Mouse (Mus musculus): Measurements from ENCODE around the gene Nhsl1.
"Not testable (repeated sequence)": the region's sequence is repeated elsewhere in the genome, so short reads cannot be mapped to it uniquely, and the experiment has no call there.

Nhsl1 gene

DNA sequence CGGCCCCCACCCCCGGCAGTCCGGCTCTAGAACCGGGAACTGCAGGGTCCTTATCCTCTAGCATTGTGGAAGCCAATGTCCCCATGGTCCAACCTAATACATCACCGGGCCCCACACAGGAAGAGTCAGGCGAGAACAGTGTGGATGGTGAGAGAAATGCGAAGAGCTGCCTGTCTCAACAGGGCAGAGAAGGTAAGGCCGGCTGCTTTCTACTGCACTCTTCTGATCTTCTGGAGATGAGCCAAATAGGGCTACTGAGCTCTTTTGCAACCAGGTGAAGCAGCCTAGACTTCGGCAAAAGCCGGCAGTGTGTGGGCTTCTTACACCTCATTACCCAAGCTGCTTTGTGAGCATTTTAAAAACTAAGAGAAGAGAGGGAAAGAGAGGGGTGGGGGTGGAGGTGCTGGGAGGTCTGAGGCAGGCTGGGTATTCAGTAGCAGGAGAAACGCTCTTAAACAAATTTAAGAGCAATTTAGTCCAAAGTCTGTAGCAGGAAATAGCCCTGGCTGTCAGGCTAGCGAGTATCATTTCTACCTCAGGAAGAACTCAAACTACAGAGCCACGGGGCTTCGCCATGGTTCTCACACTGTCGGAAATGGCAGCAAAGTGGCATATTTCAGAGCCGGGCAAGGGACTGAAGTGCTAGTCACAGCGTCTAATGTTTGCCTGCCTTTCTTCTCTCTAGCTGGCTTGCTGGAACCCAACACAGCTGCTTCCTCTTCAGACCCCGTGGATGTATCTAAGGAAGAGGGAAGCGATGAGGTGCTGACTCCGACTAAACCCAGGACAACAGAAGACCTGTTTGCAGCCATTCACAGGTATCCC lies 208.3 kb downstream of the Nhsl1 start:
- DNase-seq (ENCODE audit: extremely low read depth, low read depth, low spot score): no peak

GRCm38 (mm10) chr10:18527766-18528165 lies 209.0 kb downstream of the Nhsl1 start:
- DNase-seq (ENCODE audit: extremely low read depth, low read depth, low spot score): no peak

DNA sequence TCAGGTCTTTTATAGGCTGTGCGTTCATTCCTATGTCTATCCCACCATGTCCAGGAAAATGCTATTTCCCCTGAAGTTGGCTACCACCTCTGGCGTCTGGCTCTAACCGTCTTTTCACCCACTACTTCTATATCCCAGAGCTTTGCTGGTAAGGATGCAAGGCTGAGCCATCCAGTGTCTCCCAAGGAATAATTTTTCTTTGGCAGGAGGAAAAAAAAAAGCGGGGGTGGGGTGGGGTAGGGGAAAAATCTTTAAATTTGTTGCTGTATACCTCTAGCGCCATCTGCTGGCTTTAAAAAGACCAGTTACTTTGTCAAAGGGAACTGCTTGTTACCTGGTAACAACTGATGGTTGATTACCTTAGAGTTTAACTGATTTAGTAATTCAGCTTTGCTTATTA lies 209.7 kb downstream of the Nhsl1 start:
- no peak for DNase-seq (ENCODE audit: extremely low read depth, low read depth, low spot score)

DNA sequence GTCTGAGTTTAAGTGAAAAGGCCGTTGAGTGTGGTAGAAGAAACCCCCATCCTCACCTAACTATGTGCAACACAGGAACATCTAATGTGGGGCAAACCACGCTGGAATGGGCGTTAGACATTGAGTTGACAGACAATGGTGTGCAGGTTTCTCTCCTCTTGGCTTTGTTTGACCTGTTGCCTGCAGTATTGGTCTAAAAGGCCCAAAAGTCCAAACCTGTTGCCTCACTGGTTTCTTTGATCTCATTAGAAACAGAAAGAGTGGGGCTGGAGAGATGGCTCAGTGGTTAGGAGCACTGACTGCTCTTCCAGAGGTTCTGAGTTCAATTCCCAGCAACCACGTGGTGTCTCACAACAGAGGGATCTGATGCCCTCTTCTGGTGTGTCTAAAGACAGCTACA lies 210.4 kb downstream of the Nhsl1 start:
- no peak for DNase-seq (ENCODE audit: extremely low read depth, low read depth, low spot score)

DNA sequence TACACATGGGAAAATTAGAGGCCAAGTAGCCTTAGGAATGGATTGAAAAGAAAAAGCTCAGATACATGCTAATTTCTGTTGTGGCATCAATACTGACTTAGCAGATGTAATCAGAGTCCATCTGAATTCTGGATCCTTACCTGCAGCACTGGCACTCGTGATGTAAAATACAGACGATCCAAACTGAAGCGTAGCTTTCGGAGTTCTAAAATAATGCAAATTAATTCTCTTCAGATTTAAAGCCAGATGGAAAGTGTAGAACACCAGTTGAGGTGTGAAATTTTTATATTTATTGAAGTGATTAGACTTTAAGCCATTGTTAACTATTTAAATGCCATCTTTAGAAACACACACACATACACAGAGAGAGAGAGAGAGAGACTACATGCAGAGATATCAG lies 211.4 kb downstream of the Nhsl1 start:
- DNase-seq (ENCODE audit: extremely low read depth, low read depth, low spot score): no peak

- DNase-seq (ENCODE audit: extremely low read depth, low read depth, low spot score): no peak
Observed at GRCm38 (mm10) chr10:18532293-18532692, 213.5 kb downstream of the Nhsl1 start.

DNA sequence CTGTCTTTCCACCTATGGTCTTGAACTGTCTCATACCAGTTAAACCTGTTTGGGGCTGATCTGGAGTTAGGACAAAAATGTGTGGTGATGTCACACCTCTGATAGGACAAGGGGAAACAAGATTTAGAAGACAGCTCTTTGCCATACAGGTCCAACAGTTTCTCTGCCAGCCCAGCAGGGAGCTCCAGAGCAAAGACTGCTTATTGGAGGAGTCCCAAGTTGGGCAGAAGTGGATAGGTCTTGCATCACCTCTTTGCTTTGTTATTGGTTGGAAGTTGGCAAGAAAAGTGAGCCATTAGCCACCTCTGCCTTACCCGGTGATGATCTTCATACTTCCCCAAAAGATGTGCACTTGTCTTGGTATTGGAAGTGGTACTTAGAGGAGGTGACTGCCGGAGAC lies 218.1 kb downstream of the Nhsl1 start:
- DNase-seq (ENCODE audit: extremely low read depth, low read depth, low spot score): no peak

DNA sequence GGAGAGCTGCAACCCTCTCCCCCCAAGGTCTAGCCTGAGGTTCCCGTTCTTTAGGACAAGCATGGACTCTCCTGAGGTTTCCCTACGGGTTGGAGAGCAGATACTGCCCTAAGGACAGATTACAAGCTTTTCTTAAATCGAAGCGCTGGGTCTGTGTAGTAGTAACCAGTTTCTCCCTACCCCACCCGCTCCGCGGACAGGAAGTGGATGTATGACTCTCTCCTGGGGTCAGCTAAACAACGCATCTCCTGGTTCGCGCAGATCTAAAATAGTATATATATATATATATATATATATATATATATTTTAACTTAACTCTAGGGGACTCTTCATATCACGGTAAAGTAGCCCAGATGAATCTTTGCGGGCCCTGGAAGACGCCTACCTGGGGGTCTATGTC lies 226.5 kb downstream of the Nhsl1 start:
- DNase-seq (ENCODE audit: extremely low read depth, low read depth, low spot score): no peak

- peak; percentile 88 for DNase-seq (ENCODE audit: extremely low read depth, low read depth, low spot score)
Observed at GRCm38 (mm10) chr10:18545813-18546235, 227.0 kb downstream of the Nhsl1 start, which contains the start of gene Hebp2. TSS of gene Hebp2 (minus strand) at chr10:18546076.

- no peak for DNase-seq (ENCODE audit: extremely low read depth, low read depth, low spot score)
Observed at GRCm38 (mm10) chr10:18547381-18547780, 228.6 kb downstream of the Nhsl1 start.

DNA sequence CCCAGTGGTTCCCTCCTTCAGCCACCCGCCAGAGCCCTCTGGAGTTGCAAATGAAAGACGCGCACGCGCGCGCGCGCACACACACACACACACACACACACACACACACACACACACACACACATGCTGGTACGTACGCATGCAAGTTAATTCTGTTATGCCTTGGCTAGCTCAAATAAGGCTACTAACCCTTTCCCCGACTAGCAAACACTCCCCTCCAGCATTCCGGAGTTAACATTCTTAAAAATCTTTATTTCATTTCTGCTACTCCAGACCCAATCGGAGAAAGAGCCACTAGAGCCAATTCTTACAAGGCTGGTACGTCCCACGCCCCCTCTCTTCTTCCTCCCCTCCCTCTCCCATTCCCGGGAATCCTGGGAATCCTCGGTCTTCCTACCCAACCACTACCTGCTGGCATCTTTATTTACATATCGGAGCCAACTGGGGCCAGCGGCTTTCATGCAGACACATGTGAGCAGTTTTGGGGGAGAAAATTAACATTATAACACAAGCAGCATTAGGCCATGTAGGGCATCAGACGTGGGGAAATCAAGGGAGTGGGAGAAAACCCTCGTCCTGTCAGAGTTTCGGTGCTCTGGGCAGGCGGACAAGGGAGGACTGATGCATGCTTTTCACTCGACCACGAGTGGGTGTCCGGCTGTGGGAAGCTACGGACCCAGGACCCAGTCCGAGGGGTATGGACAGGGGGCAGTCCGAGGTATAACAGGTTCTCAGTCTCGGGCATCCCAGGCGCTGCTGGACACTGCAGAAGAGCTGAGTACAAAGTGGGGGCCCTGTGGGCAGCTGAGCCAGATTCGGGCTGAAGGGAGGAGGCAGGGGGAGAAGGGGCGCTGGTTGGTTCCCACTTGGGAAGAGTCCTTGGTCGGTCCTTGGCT lies 230.8 kb downstream of the Nhsl1 start:
- DNase-seq (ENCODE audit: extremely low read depth, low read depth, low spot score): no peak

GRCm38 (mm10) chr10:18559076-18559475 lies 240.3 kb downstream of the Nhsl1 start:
- not testable (repeated sequence) for DNase-seq (ENCODE audit: extremely low read depth, low read depth, low spot score)

GRCm38 (mm10) chr10:18561445-18561844 lies 242.7 kb downstream of the Nhsl1 start:
- DNase-seq (ENCODE audit: extremely low read depth, low read depth, low spot score): no peak

DNA sequence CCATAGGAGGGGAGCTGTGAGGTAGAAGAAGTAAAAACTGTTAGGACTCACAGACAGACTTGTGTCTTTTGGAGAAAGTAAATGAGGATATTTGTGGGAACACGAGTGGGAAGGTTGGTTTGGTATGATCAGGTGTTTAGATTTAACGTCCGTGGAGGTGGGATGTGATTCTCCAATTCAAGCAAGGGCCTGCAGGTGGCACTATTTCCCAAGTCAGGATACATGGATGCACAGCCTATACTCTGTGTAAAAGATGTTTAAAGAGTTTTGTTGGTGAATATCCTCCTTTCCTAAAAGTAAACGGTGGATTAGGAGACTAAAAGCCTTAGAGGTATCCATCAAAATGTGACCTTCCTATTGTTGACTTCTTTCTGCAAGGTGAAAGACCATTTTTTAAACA lies 244.2 kb downstream of the Nhsl1 start:
- DNase-seq (ENCODE audit: extremely low read depth, low read depth, low spot score): no peak

- no peak for DNase-seq (ENCODE audit: extremely low read depth, low read depth, low spot score)
Observed at GRCm38 (mm10) chr10:18572581-18572980, 253.8 kb downstream of the Nhsl1 start.

Measured in fat pad, adult 2 months (tissue).